Mouse (Mus musculus) thymus, postnatal 14 days (tissue): ENCODE results near the gene Plekhg1.

Experiments
- DNase-seq: peaks from one replicate; pipeline ENCODE4 v3.0.0; 2021

Plekhg1 gene

GRCm38 (mm10) chr10:3972237-3972636 lies 232.1 kb downstream of the Plekhg1 start:
- no peak for DNase-seq

- peak; percentile 92 for DNase-seq
Observed at GRCm38 (mm10) chr10:3972981-3973588, 232.9 kb downstream of the Plekhg1 start, which contains the start of gene Mthfd1l. Mthfd1l (plus strand) TSS chr10:3973118.

GRCm38 (mm10) chr10:3973589-3974070 lies 233.5 kb downstream of the Plekhg1 start:
- DNase-seq, result peak; percentile 86

GRCm38 (mm10) chr10:3974380-3974779 lies 234.2 kb downstream of the Plekhg1 start:
- no peak for DNase-seq

GRCm38 (mm10) chr10:3975898-3976622 lies 235.9 kb downstream of the Plekhg1 start:
- no peak for DNase-seq

- no peak for DNase-seq
Observed at GRCm38 (mm10) chr10:3976623-3977010, 236.5 kb downstream of the Plekhg1 start.

GRCm38 (mm10) chr10:3978326-3978725 lies 238.2 kb downstream of the Plekhg1 start:
- no peak for DNase-seq

GRCm38 (mm10) chr10:3978792-3979488 lies 238.8 kb downstream of the Plekhg1 start:
- no peak for DNase-seq

- no peak for DNase-seq
Observed at GRCm38 (mm10) chr10:3980231-3980630, 240.1 kb downstream of the Plekhg1 start.

GRCm38 (mm10) chr10:3990295-3990883 lies 250.2 kb downstream of the Plekhg1 start:
- DNase-seq, result no peak

- no peak for DNase-seq
Observed at GRCm38 (mm10) chr10:3993365-3994102, 253.4 kb downstream of the Plekhg1 start.

- DNase-seq, result peak; percentile 30
Observed at GRCm38 (mm10) chr10:3995277-3995676, 255.1 kb downstream of the Plekhg1 start.

- DNase-seq, result peak; percentile 72
Observed at GRCm38 (mm10) chr10:3996170-3996876, 256.2 kb downstream of the Plekhg1 start.

GRCm38 (mm10) chr10:3997851-3998426 lies 257.8 kb downstream of the Plekhg1 start:
- no peak for DNase-seq

- DNase-seq, result no peak
Observed at GRCm38 (mm10) chr10:4002711-4003110, 262.5 kb downstream of the Plekhg1 start.

GRCm38 (mm10) chr10:4005191-4005590 lies 265.0 kb downstream of the Plekhg1 start:
- DNase-seq, result no peak

- DNase-seq, result no peak
Observed at GRCm38 (mm10) chr10:4006296-4007015, 266.3 kb downstream of the Plekhg1 start.
